In genomic region chr5:131537155-131537830, GRCm38 (mm10) we compare ENCODE assay signal across 8 mouse cellular contexts.
DNase-seq lines count a peak whose midpoint lies in the region; ATAC-seq and TF ChIP-seq lines count a peak whose summit lies in the region.

No protein-coding gene starts in this region.

- whole genome bisulfite sequencing in cerebellum, adult 2 months, result 1% methylated on average over 44 of the region's 44 CpGs
- under 1% methylated on average over 40 of the region's 44 CpGs for WGBS in forebrain, postnatal 0 days

- intact Hi-C loops in heart, postnatal 36 days (cut with DNase I), result loop anchor here (5.0 to 10.0 kb wide), 5 partner anchors 60 to 688 kb away; no protein-coding TSS in a partner anchor
- intact Hi-C loops in left cerebral cortex, postnatal 36 days (cut with DNase I), result loop anchor here (5.0 to 10.0 kb wide), 5 partner anchors 108 to 578 kb away; no protein-coding TSS in a partner anchor

- no peaks in the 10 kb centered on the region for H3K9me3 ChIP-seq in forebrain, postnatal 0 days (ENCODE audit: low read length)

- no peaks in the 10 kb centered on the region for H3K4me1 ChIP-seq in cerebellum, adult 2 months (ENCODE audit: control insufficient read depth, insufficient read depth, low read length)
- H3K4me1 ChIP-seq in forebrain, postnatal 0 days (ENCODE audit: insufficient read depth), result peaks cover 12% of the 10 kb centered on the region

- peak overlapping the region; percentile 91 for H3K9ac ChIP-seq in forebrain, postnatal 0 days

- H3K36me3 ChIP-seq in forebrain, postnatal 0 days (ENCODE audit: insufficient read depth), result no peaks in the 10 kb centered on the region

- TF ChIP-seq POLR2A in cerebellum, adult 2 months (IDR thresholded peaks at IDR 0.05; ENCODE audit: borderline replicate concordance, insufficient read depth, low read length), result no peak

- peak; percentile 15 for ATAC-seq in forebrain, postnatal 0 days
- ATAC-seq in megakaryocyte-erythroid progenitor cell, adult 5-6 weeks (replicated peaks; ENCODE audit: low FRiP score, low TSS enrichment, poor library complexity, severe bottlenecking), result peak; percentile 30; the same call in 1 of the 2 replicates

- TF ChIP-seq CTCF in cerebellum, adult 2 months (IDR thresholded peaks at IDR 0.05; ENCODE audit: borderline replicate concordance, insufficient read depth, low read depth, low read length), result no peak
- TF ChIP-seq CTCF in forebrain, postnatal 0 days (IDR thresholded peaks at IDR 0.05; ENCODE audit: low read depth), result no peak

- H3K4me2 ChIP-seq in forebrain, postnatal 0 days (ENCODE audit: low read depth), result peak overlapping the region; percentile 80

- H3K4me3 ChIP-seq in cerebellum, adult 2 months (replicated peaks; ENCODE audit: insufficient read depth, low read depth, low read length), result peak overlapping the region; percentile 58
- H3K4me3 ChIP-seq in forebrain, postnatal 0 days (ENCODE audit: low read depth, low read length), result peak overlapping the region; percentile 85

- H3K27ac ChIP-seq in cerebellum, adult 2 months (ENCODE audit: insufficient read depth, low read length), result no peak overlapping the region
- peak overlapping the region; percentile 97 for H3K27ac ChIP-seq in forebrain, postnatal 0 days (ENCODE audit: low read depth, low read length)

- H3K27me3 ChIP-seq in cerebellum, adult 2 months (ENCODE audit: control insufficient read depth, insufficient read depth, low read length), result no peaks in the 10 kb centered on the region
- H3K27me3 ChIP-seq in forebrain, postnatal 0 days (ENCODE audit: insufficient read depth, low read length), result no peaks in the 10 kb centered on the region

- DNase-seq in NIH3T3 (ENCODE audit: low read depth), result peak; percentile 13
- peak; percentile 46 to 61 for DNase-seq in cerebellum, adult 2 months
- DNase-seq in forebrain, postnatal 0 days, result peak; percentile 71
- DNase-seq in heart, postnatal 36 days, result peak; percentile 63 to 78
- DNase-seq in left cerebral cortex, postnatal 36 days (ENCODE audit: low spot score in 2 of 2), result peak; percentile 59 to 65
- peak; percentile 52 for DNase-seq in skeletal muscle tissue, adult 2 months (ENCODE audit: low read depth, low spot score)
- DNase-seq in thymus, adult 18-20 months, result no peak

Comparison
In these comparisons a context has a peak if more than half of its experiments do, and no peak if none do; other contexts are left out.
1. DNase-seq: peak in NIH3T3 (single experiment), cerebellum, adult 2 months (2 of 2), forebrain, postnatal 0 days (single experiment), heart, postnatal 36 days (2 of 2), left cerebral cortex, postnatal 36 days (2 of 2) and skeletal muscle tissue, adult 2 months (single experiment); none in thymus, adult 18-20 months (0 of 2).